In the genomic region with DNA sequence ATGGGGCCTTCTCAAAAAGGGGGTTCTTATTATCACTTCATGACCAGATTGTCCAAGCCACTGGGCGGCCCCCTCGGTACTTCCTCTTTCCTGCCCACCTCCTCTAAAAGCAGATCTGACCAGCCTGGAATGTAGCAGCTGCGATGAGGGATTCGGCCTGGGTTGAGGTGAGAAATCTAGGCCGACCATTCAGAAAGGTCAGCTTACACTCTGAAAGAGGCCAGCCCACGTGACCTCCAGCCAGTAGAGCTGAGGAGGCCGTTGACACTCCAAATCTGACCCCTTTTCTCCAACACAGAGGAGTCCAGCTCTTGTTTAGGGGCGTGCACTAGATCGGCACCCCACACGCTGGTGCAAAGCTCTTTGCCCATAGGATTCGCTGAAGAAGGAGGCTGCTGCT, we compare ENCODE assay signal across 10 mouse cellular contexts. TPM values are rescaled to one million over a fixed set of nuclear protein-coding genes. Genes with fewer than 3 reads are reported as not detected.
A peak's percentile ranks its signal among the peaks of the same experiment; 100 is the strongest.
DNase-seq lines count a peak whose midpoint lies in the region; ATAC-seq and TF ChIP-seq lines count a peak whose summit lies in the region.
"Had no signal": no experiment of that assay in that cellular context is flagged by ENCODE, and none has a peak within 500 bp of the region (broad histone marks: within the 10 kb centered on the region; RNA-seq: fewer than 3 reads in every experiment).

No protein-coding gene starts in this region.

- no peak overlapping the region for H3K9ac ChIP-seq in heart, embryonic 11.5 days (ENCODE audit: low read depth, low read length)
- no peak overlapping the region for H3K9ac ChIP-seq in midbrain, postnatal 0 days (replicated peaks; ENCODE audit: low read length, poor library complexity, severe bottlenecking)
- no peak overlapping the region for H3K9ac ChIP-seq in midbrain, embryonic 15.5 days
- H3K9ac ChIP-seq in heart, embryonic 15.5 days: no peak overlapping the region
- no peak overlapping the region for H3K9ac ChIP-seq in stomach, embryonic 15.5 days

- H3K4me1 ChIP-seq in heart, embryonic 11.5 days (ENCODE audit: control insufficient read depth, insufficient read depth, low read length): peaks cover 32% of the 10 kb centered on the region
- no peaks in the 10 kb centered on the region for H3K4me1 ChIP-seq in midbrain, postnatal 0 days (ENCODE audit: insufficient read depth, low read length)
- H3K4me1 ChIP-seq in midbrain, embryonic 15.5 days: 0 out of 2 replicates have a peak, but pooled peaks cover 6% of the 10 kb centered on the region
- peaks cover 38% of the 10 kb centered on the region for H3K4me1 ChIP-seq in heart, embryonic 15.5 days (replicated peaks)
- peaks cover 13% of the 10 kb centered on the region; the same call in 1 of the 2 replicates for H3K4me1 ChIP-seq in stomach, embryonic 15.5 days

- H3K4me3 ChIP-seq in heart, embryonic 11.5 days (ENCODE audit: low read depth, low read length): no peak overlapping the region
- H3K4me3 ChIP-seq in midbrain, postnatal 0 days (ENCODE audit: low read depth, low read length): no peak overlapping the region
- no peak overlapping the region for H3K4me3 ChIP-seq in midbrain, embryonic 15.5 days
- H3K4me3 ChIP-seq in heart, embryonic 15.5 days: no peak overlapping the region
- no peak overlapping the region for H3K4me3 ChIP-seq in stomach, embryonic 15.5 days (replicated peaks)
- H3K4me3 ChIP-seq: left cerebral cortex, adult 2 months had no signal

- H3K27ac ChIP-seq in heart, embryonic 11.5 days (ENCODE audit: low read depth, low read length): peak overlapping the region; percentile 61
- H3K27ac ChIP-seq in midbrain, postnatal 0 days (ENCODE audit: low read depth, low read length): 0 out of 2 replicates have a peak overlapping the region, but pooled peaks have one; percentile 18
- no peak overlapping the region for H3K27ac ChIP-seq in midbrain, embryonic 15.5 days
- H3K27ac ChIP-seq in heart, embryonic 15.5 days: peak overlapping the region; percentile 41
- H3K27ac ChIP-seq in stomach, embryonic 15.5 days: peak overlapping the region; percentile 54; the same call in 1 of the 2 replicates
- H3K27ac ChIP-seq: left cerebral cortex, adult 2 months had no signal

- intact Hi-C loops in heart, postnatal 25 days (cut with DNase I): no loop called here

- ATAC-seq in heart, embryonic 11.5 days (replicated peaks; ENCODE audit: insufficient number of reproducible peaks, low FRiP score, low TSS enrichment): no peak
- ATAC-seq in midbrain, postnatal 0 days (ENCODE audit: low FRiP score): no peak
- ATAC-seq in midbrain, embryonic 15.5 days (replicated peaks): no peak
- no peak for ATAC-seq in heart, embryonic 15.5 days (replicated peaks; ENCODE audit: insufficient number of reproducible peaks, insufficient read depth, low FRiP score, low read depth)
- ATAC-seq in stomach, embryonic 15.5 days (ENCODE audit: insufficient read depth, low FRiP score, low read depth): no peak

- 35% methylated on average over 11 of the region's 11 CpGs for WGBS in heart, embryonic 11.5 days (ENCODE audit: insufficient replicate concordance)
- 73% methylated on average over 11 of the region's 11 CpGs for WGBS in midbrain, postnatal 0 days
- WGBS in midbrain, embryonic 15.5 days: 74% methylated on average over 11 of the region's 11 CpGs
- WGBS in heart, embryonic 15.5 days: 40% methylated on average over 11 of the region's 11 CpGs
- 49% methylated on average over 11 of the region's 11 CpGs for WGBS in stomach, embryonic 15.5 days

- H3K27me3 ChIP-seq in heart, embryonic 11.5 days (ENCODE audit: control insufficient read depth, insufficient read depth, low read length): no peaks in the 10 kb centered on the region
- no peaks in the 10 kb centered on the region for H3K27me3 ChIP-seq in midbrain, postnatal 0 days (ENCODE audit: insufficient read depth, low read length)
- H3K27me3 ChIP-seq in midbrain, embryonic 15.5 days (replicated peaks): no peaks in the 10 kb centered on the region
- no peaks in the 10 kb centered on the region for H3K27me3 ChIP-seq in heart, embryonic 15.5 days
- no peaks in the 10 kb centered on the region for H3K27me3 ChIP-seq in stomach, embryonic 15.5 days (replicated peaks)

- no peak for DNase-seq in heart, postnatal 25 days (ENCODE audit: low spot score)
- no peak for DNase-seq in midbrain, postnatal 0 days (ENCODE audit: low spot score)
- DNase-seq in kidney, adult 18-20 months: no peak
- no peak for DNase-seq in adrenal gland, postnatal 36 days
- DNase-seq: cerebellum, adult 9-11 months had no signal

- no peaks in the 10 kb centered on the region for H3K9me3 ChIP-seq in heart, embryonic 11.5 days (replicated peaks; ENCODE audit: control insufficient read depth, low read length)
- no peaks in the 10 kb centered on the region for H3K9me3 ChIP-seq in midbrain, postnatal 0 days (ENCODE audit: low read length)
- H3K9me3 ChIP-seq in midbrain, embryonic 15.5 days: no peaks in the 10 kb centered on the region
- H3K9me3 ChIP-seq in heart, embryonic 15.5 days (replicated peaks): no peaks in the 10 kb centered on the region
- H3K9me3 ChIP-seq in stomach, embryonic 15.5 days: no peaks in the 10 kb centered on the region

- H3K4me2 ChIP-seq in heart, embryonic 11.5 days: no peak overlapping the region
- no peak overlapping the region for H3K4me2 ChIP-seq in midbrain, postnatal 0 days (ENCODE audit: low read depth, low read length, poor library complexity, severe bottlenecking)
- no peak overlapping the region for H3K4me2 ChIP-seq in midbrain, embryonic 15.5 days
- no peak overlapping the region for H3K4me2 ChIP-seq in heart, embryonic 15.5 days
- H3K4me2 ChIP-seq in stomach, embryonic 15.5 days: no peak overlapping the region

- TF ChIP-seq CTCF in midbrain, postnatal 0 days (IDR thresholded peaks at IDR 0.05): no peak

- H3K36me3 ChIP-seq in heart, embryonic 11.5 days (ENCODE audit: control insufficient read depth, insufficient read depth, low read length): no peaks in the 10 kb centered on the region
- no peaks in the 10 kb centered on the region for H3K36me3 ChIP-seq in midbrain, postnatal 0 days (ENCODE audit: insufficient read depth, low read length)
- no peaks in the 10 kb centered on the region for H3K36me3 ChIP-seq in midbrain, embryonic 15.5 days (replicated peaks)
- H3K36me3 ChIP-seq in heart, embryonic 15.5 days: no peaks in the 10 kb centered on the region
- H3K36me3 ChIP-seq in stomach, embryonic 15.5 days: no peaks in the 10 kb centered on the region

RNA-seq across cellular contexts. Expression of a gene that starts 37.9 kb away (rescaled TPM):
- 135 and 139 TPM in 2 replicates for polyA plus RNA-seq in heart, embryonic 11.5 days (2014; fragmentation: Nextera tagmentation; extraction: Ambion mirVana)
- 10 to 100 TPM; 27.1 to 28.7 TPM for total RNA-seq in heart, postnatal 25 days (2021)
- 71.9 and 80.4 TPM in 2 replicates for total RNA-seq in midbrain, postnatal 0 days (2014; rRNA removed)
- 119 and 129 TPM in 2 replicates for polyA plus RNA-seq in midbrain, postnatal 0 days (2015; fragmentation: Nextera tagmentation; extraction: Ambion mirVana)
- 120 and 121 TPM in 2 replicates for polyA plus RNA-seq in midbrain, embryonic 15.5 days (2015; fragmentation: Nextera tagmentation; extraction: Ambion mirVana)
- 146 and 147 TPM in 2 replicates for polyA plus RNA-seq in heart, embryonic 15.5 days (2015; fragmentation: Nextera tagmentation; extraction: Ambion mirVana)
- polyA plus RNA-seq in stomach, embryonic 15.5 days (2015; fragmentation: Nextera tagmentation; extraction: Ambion mirVana): 134 and 140 TPM in 2 replicates
- 10 to 100 TPM; 33.1 to 44.8 TPM for total RNA-seq in adrenal gland, postnatal 36 days (2021)

RNA-seq across cellular contexts. Expression of a gene that starts 44.7 kb away (rescaled TPM):
- 38.1 and 43.1 TPM in 2 replicates for polyA plus RNA-seq in heart, embryonic 11.5 days (2014; fragmentation: Nextera tagmentation; extraction: Ambion mirVana)
- 10 to 100 TPM; 72.4 to 72.5 TPM for total RNA-seq in heart, postnatal 25 days (2021)
- 52.9 and 59.1 TPM in 2 replicates for total RNA-seq in midbrain, postnatal 0 days (2014; rRNA removed)
- 12.9 and 13.7 TPM in 2 replicates for polyA plus RNA-seq in midbrain, postnatal 0 days (2015; fragmentation: Nextera tagmentation; extraction: Ambion mirVana)
- polyA plus RNA-seq in midbrain, embryonic 15.5 days (2015; fragmentation: Nextera tagmentation; extraction: Ambion mirVana): 18.1 and 18.7 TPM in 2 replicates
- 35.2 and 42.8 TPM in 2 replicates for polyA plus RNA-seq in heart, embryonic 15.5 days (2015; fragmentation: Nextera tagmentation; extraction: Ambion mirVana)
- 17.0 and 20.0 TPM in 2 replicates for polyA plus RNA-seq in stomach, embryonic 15.5 days (2015; fragmentation: Nextera tagmentation; extraction: Ambion mirVana)
- 10 to 100 TPM in 1 of 2 experiments, 1 to 10 TPM in 1; 6.3 to 10.4 TPM for total RNA-seq in adrenal gland, postnatal 36 days (2021)
